Mouse (Mus musculus) CH12.LX (cell line): ENCODE data around the gene Atxn7l1.

Source experiments
- CTCF ChIP-seq, 2 experiments: IDR thresholded peaks in 1 of 2; conservative IDR thresholded peaks in 1 of 2; 2 replicates each; pipeline ENCODE4 v1.5.1; 2011 to 2012; ENCODE audit warnings: low read depth in 2 of 2, low read length in 2 of 2, improper control_type of control experiment in 1 of 2, inconsistent platforms in 1 of 2, mild to moderate bottlenecking in 1 of 2, moderate library complexity in 1 of 2
- E2F4 ChIP-seq: IDR thresholded peaks from 2 replicates; pipeline ENCODE4 v1.6.1; 2011; ENCODE audit warnings: low read depth, low read length, improper control_type of control experiment; ENCODE audit not compliant: insufficient replicate concordance
- EP300 ChIP-seq: IDR thresholded peaks from 2 replicates; pipeline ENCODE4 v1.6.1; 2011; ENCODE audit warnings: low read length, improper control_type of control experiment
- NRF1 ChIP-seq: IDR thresholded peaks from 2 replicates; pipeline ENCODE4 v1.6.1; 2014; ENCODE audit warnings: low read depth, mild to moderate bottlenecking, inconsistent platforms, low read length, improper control_type of control experiment, moderate library complexity
- SMC3 ChIP-seq: IDR thresholded peaks from 2 replicates; pipeline ENCODE4 v1.6.1; 2011; ENCODE audit warnings: low read depth, low read length, improper control_type of control experiment
- TCF12 ChIP-seq: IDR thresholded peaks from 2 replicates; pipeline ENCODE4 v1.6.1; 2014; ENCODE audit warnings: low read depth, mild to moderate bottlenecking, inconsistent platforms, low read length, improper control_type of control experiment

DNA sequence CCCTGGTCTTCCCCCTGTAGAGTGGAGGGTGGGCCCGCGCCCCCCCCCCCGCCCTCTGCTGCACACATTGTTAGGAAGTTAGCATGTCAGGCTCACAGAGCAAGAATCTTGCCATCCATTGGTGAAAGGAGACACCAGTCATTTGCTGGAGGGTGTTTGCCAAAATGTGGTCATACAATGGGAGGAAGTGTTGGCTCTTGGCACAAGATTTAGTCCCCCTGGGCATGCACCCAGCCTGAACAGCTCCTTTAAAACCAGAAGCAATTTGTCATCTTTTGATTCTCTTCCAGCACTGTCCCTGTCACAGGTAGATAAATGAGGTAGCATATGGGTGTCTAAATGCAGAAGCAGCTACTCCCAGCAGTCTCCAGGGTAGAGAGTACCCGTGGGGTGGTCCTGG, 98.0 kb downstream of the Atxn7l1 start:
- TF ChIP-seq TCF12 (no peak), SMC3 (no peak), EP300 (no peak), NRF1 (no peak), E2F4 (no peak), CTCF (conservative IDR thresholded peaks at IDR 0.05 in 1 of 2, IDR thresholded peaks at IDR 0.05 in 1 of 2; ENCODE audit: low read depth in 2 of 2, low read length in 2 of 2) (no peak)
